Mouse (Mus musculus) liver, embryonic 15.5 days (tissue): ENCODE measurements around the gene Ccdc93. TPM values are rescaled to one million over a fixed set of nuclear protein-coding genes. Genes with fewer than 3 reads are reported as not detected.

Source experiments
- ATAC-seq: fragments of 200-750 bp; cut with Nextera tagmentation; 2 replicates; pipeline ENCODE4 v1.8.0; 2017; ENCODE audit warnings: moderate number of reproducible peaks, mild to moderate bottlenecking, moderate library complexity; ENCODE audit not compliant: insufficient read depth
- H3K27ac ChIP-seq: fragments of 300-500 bp; sonication (generic); replicated peaks from 2 replicates; pipeline ENCODE4 v1.5.1; 2015; ENCODE audit warnings: mild to moderate bottlenecking, inconsistent platforms
- H3K27me3 ChIP-seq: fragments of 300-500 bp; sonication (generic); 2 replicates; pipeline ENCODE4 v1.6.1; 2015; ENCODE audit warnings: mild to moderate bottlenecking, inconsistent platforms
- H3K36me3 ChIP-seq: fragments of 300-500 bp; sonication (generic); replicated peaks from 2 replicates; pipeline ENCODE4 v1.6.1; 2015; ENCODE audit warnings: moderate library complexity, mild to moderate bottlenecking, inconsistent platforms
- H3K4me1 ChIP-seq: fragments of 300-500 bp; sonication (generic); replicated peaks from 2 replicates; pipeline ENCODE4 v1.6.1; 2015; ENCODE audit warnings: inconsistent platforms
- H3K4me2 ChIP-seq: fragments of 300-500 bp; sonication (generic); 2 replicates; pipeline ENCODE4 v1.6.1; 2015; ENCODE audit warnings: moderate library complexity, mild to moderate bottlenecking, inconsistent platforms
- H3K4me3 ChIP-seq: fragments of 300-500 bp; sonication (generic); replicated peaks from 2 replicates; pipeline ENCODE4 v1.5.1; 2015; ENCODE audit warnings: mild to moderate bottlenecking, inconsistent platforms
- H3K9ac ChIP-seq: fragments of 300-500 bp; sonication (generic); 2 replicates; pipeline ENCODE4 v1.6.1; 2015; ENCODE audit warnings: moderate library complexity, mild to moderate bottlenecking, inconsistent platforms
- H3K9me3 ChIP-seq: fragments of 300-500 bp; sonication (generic); replicated peaks from 2 replicates; pipeline ENCODE4 v1.6.1; 2016; ENCODE audit warnings: inconsistent platforms
- WGBS: fragments of 180-500 bp; shearing (Covaris S2); methylation state at CpG from one replicate; pipeline ENCODE4 v1.1.7; 2015; ENCODE audit warnings: mixed read lengths; ENCODE audit not compliant: insufficient replicate concordance; 5-methylcytosine and 5-hydroxymethylcytosine counted together
- polyA plus RNA-seq: library from polyadenylated mRNA; unstranded; fragments of >200 nt; fragmentation: Nextera tagmentation; extraction: Ambion mirVana; gene quantifications from 2 replicates; pipeline ENCODE4 v1.2.1, GENCODE M21; 2015

The Ccdc93 gene
- polyA plus RNA-seq, 1 experiment from 2014 or later: 3.0 TPM

DNA sequence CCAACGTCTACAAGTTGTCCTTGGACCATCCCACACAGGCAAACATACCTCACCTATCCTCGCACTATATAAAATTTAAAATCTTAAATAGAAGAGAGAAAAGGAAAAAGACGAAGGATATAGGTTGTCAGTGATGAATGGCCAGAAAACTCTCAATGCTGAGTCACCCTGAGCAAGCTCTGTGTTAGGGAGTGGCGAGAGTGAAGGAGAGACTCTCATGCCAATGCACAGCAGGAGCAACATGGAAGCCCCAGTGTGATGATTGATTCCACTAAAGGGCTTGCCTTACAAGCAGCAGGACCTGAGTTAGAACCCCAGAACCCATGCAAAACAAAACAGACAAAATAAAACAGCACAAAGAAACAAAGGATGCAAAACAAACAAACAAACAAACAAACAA, 32.6 kb upstream of the Ccdc93 start:
- ATAC-seq: no peak
- H3K4me1 ChIP-seq: no peaks in the 10 kb centered on the region

GRCm38 (mm10) chr1:121398986-121399881, 31.6 kb upstream of the Ccdc93 start:
- Histone ChIP-seq H3K27ac (no peak overlapping the region), H3K36me3 (no peaks in the 10 kb centered on the region), H3K4me2 (no peak overlapping the region), H3K4me3 (no peak overlapping the region), H3K4me1 (no peaks in the 10 kb centered on the region), H3K9me3 (no peaks in the 10 kb centered on the region), H3K27me3 (no peaks in the 10 kb centered on the region), H3K9ac (no peak overlapping the region)
- WGBS: 50% methylated on average over 14 of the region's 14 CpGs
- no peak for ATAC-seq

More for the DNA sequence above, 32.6 kb upstream of the Ccdc93 start:
- H3K27me3 ChIP-seq: no peaks in the 10 kb centered on the region
- H3K36me3 ChIP-seq: no peaks in the 10 kb centered on the region
- no peaks in the 10 kb centered on the region for H3K9me3 ChIP-seq
- no peak overlapping the region for H3K4me2 ChIP-seq
- no peak overlapping the region for H3K4me3 ChIP-seq
- H3K9ac ChIP-seq: no peak overlapping the region
- no peak overlapping the region for H3K27ac ChIP-seq
- 49% methylated on average over 4 of the region's 4 CpGs for WGBS

DNA sequence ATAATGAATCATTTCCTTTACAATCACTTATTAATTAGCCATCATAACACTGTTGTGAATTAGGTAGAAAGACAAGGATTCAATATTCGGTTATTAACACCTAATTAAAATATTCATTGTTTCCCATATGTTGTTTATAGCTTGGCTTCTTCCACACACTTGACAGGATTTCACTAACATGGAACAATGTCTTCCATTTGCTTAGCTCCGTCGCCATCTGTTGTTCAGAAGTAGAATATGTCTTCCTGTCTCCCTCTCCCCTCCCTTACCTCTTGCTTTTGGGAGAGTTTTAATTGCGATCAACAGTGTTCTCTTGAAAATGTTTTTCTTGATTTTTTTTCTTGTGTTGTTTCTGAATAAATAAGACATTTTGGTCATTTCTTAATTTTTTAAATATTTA, 30.6 kb upstream of the Ccdc93 start:
- H3K4me1 ChIP-seq: no peaks in the 10 kb centered on the region
- no peak overlapping the region for H3K9ac ChIP-seq
- ATAC-seq: no peak
- H3K4me3 ChIP-seq: no peak overlapping the region
- no peaks in the 10 kb centered on the region for H3K36me3 ChIP-seq
- H3K27ac ChIP-seq: no peak overlapping the region
- H3K27me3 ChIP-seq: no peaks in the 10 kb centered on the region
- no peaks in the 10 kb centered on the region for H3K9me3 ChIP-seq
- WGBS: 17% methylated on average over 4 of the region's 4 CpGs
- H3K4me2 ChIP-seq: no peak overlapping the region

DNA sequence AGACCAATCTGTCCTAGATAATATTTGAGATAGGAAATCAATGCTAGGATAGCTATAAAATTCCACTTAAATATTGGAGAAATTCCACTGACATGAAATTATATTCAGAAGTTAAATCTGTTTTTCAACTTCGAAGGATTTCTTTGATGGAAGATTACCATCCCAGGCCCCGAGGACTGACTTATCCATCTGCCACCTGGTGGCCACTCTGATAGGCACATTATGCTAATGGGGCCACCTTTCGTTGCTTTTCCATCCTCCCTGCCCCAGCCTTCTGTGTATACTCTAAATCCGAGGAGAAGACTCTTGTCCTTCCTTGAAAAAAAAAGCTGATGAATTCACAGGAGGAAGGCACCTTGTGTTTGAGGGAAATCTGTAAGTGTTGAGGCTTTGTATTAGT, 11.8 kb upstream of the Ccdc93 start:
- Histone ChIP-seq H3K4me1 (no peaks in the 10 kb centered on the region), H3K4me3 (no peak overlapping the region), H3K4me2 (no peak overlapping the region), H3K27me3 (no peaks in the 10 kb centered on the region), H3K27ac (no peak overlapping the region), H3K9ac (no peak overlapping the region), H3K36me3 (no peaks in the 10 kb centered on the region), H3K9me3 (no peaks in the 10 kb centered on the region)
- WGBS: 28% methylated on average over 4 of the region's 4 CpGs
- no peak for ATAC-seq

GRCm38 (mm10) chr1:121419569-121420265, 11.1 kb upstream of the Ccdc93 start:
- no peaks in the 10 kb centered on the region for H3K27me3 ChIP-seq
- H3K4me3 ChIP-seq: no peak overlapping the region
- H3K9ac ChIP-seq: no peak overlapping the region
- 66% methylated on average over 12 of the region's 12 CpGs for WGBS
- H3K4me1 ChIP-seq: no peaks in the 10 kb centered on the region
- no peak overlapping the region for H3K27ac ChIP-seq
- ATAC-seq: no peak
- no peak overlapping the region for H3K4me2 ChIP-seq
- H3K9me3 ChIP-seq: no peaks in the 10 kb centered on the region
- H3K36me3 ChIP-seq: no peaks in the 10 kb centered on the region

GRCm38 (mm10) chr1:121430183-121430937, 489 bp upstream of the Ccdc93 start:
- Histone ChIP-seq H3K4me3 (peak overlapping the region; percentile 75), H3K9me3 (no peaks in the 10 kb centered on the region), H3K36me3 (peaks cover 3% of the 10 kb centered on the region; the same call in 1 of the 2 replicates), H3K4me2 (peak overlapping the region; percentile 96), H3K9ac (no peak overlapping the region), H3K27ac (no peak overlapping the region), H3K4me1 (peaks cover 25% of the 10 kb centered on the region), H3K27me3 (no peaks in the 10 kb centered on the region)
- 30% methylated on average over 6 of the region's 6 CpGs for WGBS
- ATAC-seq: no peak

GRCm38 (mm10) chr1:121435981-121436380, 5.1 kb downstream of the Ccdc93 start:
- H3K9me3 ChIP-seq: no peaks in the 10 kb centered on the region
- WGBS: 80% methylated on average over 7 of the region's 7 CpGs
- no peak for ATAC-seq
- H3K27ac ChIP-seq: no peak overlapping the region
- no peak overlapping the region for H3K4me3 ChIP-seq
- no peak overlapping the region for H3K9ac ChIP-seq
- H3K27me3 ChIP-seq: no peaks in the 10 kb centered on the region
- H3K4me1 ChIP-seq: peaks cover 18% of the 10 kb centered on the region
- H3K36me3 ChIP-seq: peaks cover 19% of the 10 kb centered on the region; the same call in 1 of the 2 replicates
- no peak overlapping the region for H3K4me2 ChIP-seq

DNA sequence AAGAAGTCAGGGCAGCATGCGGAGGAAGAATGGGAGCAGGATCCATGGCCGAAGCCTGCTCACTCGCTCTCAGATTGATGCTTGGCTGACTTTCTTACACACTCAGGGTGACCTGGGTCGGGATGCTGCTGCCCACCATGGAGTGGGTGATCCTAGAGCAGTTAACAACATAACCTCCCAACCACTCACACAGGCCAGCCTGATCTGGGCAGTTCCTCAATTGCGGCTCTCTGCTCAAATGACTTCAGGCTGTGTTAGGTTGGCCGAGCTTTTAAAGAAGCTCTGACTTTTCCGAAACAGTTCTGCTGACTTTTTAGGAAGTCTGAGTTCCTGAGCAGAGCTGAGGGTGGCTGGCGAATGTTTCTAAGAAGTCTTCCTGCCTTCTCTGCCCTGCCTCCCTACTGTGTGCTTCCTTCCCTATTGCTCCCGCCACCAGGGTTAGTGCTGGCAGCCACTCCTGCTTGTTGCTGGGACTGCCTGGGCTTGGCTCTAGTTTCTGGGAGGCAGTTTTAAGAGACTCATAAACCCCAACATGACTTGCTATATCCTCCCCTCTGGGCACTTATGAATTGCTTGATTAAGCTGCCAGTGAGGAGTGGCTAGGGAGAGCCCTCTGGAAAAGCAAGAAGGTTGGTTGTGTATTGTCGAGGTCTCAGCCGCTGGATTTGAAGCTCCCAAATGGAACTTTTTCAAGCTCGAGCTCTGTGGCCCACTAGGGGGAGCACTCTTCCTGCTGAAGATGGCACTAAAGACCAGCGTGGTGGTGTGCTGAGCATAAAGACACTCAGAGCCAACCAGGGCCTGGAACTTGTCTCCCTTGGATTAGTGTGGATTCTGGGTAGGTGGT, 9.9 kb downstream of the Ccdc93 start:
- Histone ChIP-seq H3K36me3 (peaks cover 48% of the 10 kb centered on the region), H3K4me2 (no peak overlapping the region), H3K9ac (no peak overlapping the region), H3K4me3 (no peak overlapping the region), H3K27ac (no peak overlapping the region), H3K27me3 (no peaks in the 10 kb centered on the region), H3K4me1 (no peaks in the 10 kb centered on the region), H3K9me3 (no peaks in the 10 kb centered on the region)
- ATAC-seq: peak; percentile 33; the same call in 1 of the 2 replicates
- 56% methylated on average over 13 of the region's 13 CpGs for WGBS

DNA sequence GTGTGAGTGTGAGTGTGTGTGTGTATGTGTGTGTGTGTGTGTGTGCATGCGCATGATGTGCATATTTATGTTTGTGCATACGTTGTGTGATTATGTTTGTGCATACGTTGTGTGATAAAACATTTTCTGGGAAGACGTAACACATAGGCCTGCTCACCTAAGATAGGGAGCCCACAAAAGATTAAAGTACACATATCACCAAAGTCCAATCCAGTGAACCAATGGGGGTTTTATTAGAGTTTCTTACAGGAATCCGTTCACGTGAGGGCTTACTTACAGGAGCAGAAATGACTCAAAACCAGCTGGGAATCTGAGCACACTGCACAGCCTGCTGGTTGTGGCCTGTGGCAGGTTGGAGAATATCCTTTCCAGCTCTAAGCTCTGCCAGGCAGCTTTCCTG, 13.3 kb downstream of the Ccdc93 start:
- H3K9me3 ChIP-seq: no peaks in the 10 kb centered on the region
- 40% methylated on average over 6 of the region's 6 CpGs for WGBS
- no peaks in the 10 kb centered on the region for H3K4me1 ChIP-seq
- H3K4me3 ChIP-seq: no peak overlapping the region
- no peak for ATAC-seq
- H3K9ac ChIP-seq: no peak overlapping the region
- H3K4me2 ChIP-seq: no peak overlapping the region
- H3K27ac ChIP-seq: no peak overlapping the region
- peaks cover 51% of the 10 kb centered on the region for H3K36me3 ChIP-seq
- no peaks in the 10 kb centered on the region for H3K27me3 ChIP-seq

DNA sequence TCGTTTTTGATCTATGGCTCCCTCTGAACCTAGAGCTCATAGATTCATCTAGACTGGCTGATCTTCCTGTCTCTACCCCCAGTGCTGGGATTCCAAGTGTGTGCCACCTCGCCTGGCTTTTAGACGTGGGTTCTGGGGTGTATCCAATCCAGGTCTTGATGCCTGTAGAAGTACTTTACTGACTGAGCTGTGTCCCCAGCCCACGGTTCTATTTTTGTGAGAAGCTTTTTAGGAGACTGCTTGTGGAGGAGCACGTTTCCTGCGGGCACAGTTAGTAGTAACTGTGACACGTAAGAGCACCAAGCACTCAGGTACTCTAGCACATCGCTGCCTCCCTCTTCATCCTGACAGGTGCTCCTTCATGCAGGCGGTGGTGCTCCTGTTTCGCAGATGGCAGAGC, 16.4 kb downstream of the Ccdc93 start:
- Histone ChIP-seq H3K27me3 (no peaks in the 10 kb centered on the region), H3K9me3 (no peaks in the 10 kb centered on the region), H3K36me3 (peaks cover 40% of the 10 kb centered on the region), H3K4me1 (no peaks in the 10 kb centered on the region), H3K4me2 (no peak overlapping the region), H3K9ac (no peak overlapping the region), H3K27ac (no peak overlapping the region), H3K4me3 (no peak overlapping the region)
- 73% methylated on average over 10 of the region's 10 CpGs for WGBS
- ATAC-seq: no peak
